Mouse (Mus musculus) megakaryocyte, embryonic 14.5 days (primary cell): ENCODE data around the gene Cd79b.

ENCODE experiments used
- FLI1 ChIP-seq: IDR thresholded peaks from 2 replicates; pipeline ENCODE4 v1.6.1; 2012; ENCODE audit warnings: low read length, inconsistent platforms, mixed read lengths
- GATA1 ChIP-seq: IDR thresholded peaks from 3 replicates; pipeline ENCODE4 v1.6.1; 2012; ENCODE audit warnings: mixed read lengths, low read length, inconsistent platforms, borderline replicate concordance

DNA sequence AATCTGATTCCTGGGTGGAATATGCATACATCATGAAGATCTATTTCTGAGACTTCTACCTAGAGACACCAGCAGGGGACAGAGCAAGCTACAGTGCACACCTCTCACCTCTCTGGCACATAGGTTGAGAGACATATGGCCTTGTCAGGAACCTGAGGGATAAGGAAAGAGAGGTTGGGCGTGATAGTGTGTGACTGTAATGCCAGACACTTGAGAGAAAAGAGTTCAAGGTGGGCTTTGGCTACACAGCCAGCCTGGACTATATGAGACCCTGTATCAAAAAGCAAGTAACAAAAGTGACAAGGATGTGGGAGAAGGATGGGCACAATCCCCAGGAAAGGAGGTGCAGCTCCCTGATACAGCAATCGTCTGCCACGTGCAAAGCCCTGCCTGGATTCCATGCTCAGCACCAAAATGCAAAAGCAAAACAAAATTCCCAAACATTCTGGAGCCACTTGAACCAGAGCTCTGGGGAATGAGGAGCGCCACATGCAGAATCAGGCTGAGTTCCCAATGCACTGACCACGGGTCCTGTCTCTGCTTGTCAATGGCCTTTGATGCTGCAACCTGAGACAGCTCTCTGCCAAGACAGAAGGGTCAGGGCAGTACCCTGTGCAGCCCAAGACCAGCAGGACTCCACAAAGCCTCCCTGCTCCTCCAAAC is 43.3 kb downstream of the Cd79b start:
- no peak for TF ChIP-seq GATA1
- TF ChIP-seq FLI1, result no peak
